Mouse (Mus musculus): ENCODE measurements at regions not wholly inside any gene's neighbourhood (a gene's known extent, or its start where the extent isn't known, plus 50 kb on each side); places are given as distances from the start of the nearest gene placed in this dataset.

- DNase-seq (ENCODE audit: low spot score in 2 of 2), result no peak
Observed at GRCm38 (mm10) chr4:95310410-95310809, 246.9 kb upstream of the Fggy start.

- DNase-seq (ENCODE audit: low spot score in 2 of 2), result no peak
Observed at GRCm38 (mm10) chr4:95317821-95318290, 239.5 kb upstream of the Fggy start.

DNA sequence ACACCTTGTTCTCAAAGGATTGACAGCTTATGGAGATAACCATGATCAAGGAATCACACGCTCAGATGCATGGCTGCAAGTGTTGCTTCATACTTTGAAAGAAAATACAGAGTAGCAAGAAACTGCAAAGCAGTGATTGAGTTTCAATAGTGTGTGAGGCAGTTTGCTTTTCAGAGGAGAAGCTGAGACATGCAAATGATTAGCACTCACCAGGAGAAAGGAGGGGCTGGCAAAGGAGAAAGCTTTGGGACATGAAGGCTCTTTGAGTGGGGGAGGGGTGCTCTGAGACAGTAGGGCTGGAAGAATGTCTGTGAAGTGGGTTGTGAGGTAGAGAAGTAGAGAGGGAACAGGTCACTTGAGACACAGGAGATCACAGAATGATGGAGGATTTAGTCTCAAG is 238.7 kb upstream of the Fggy start:
- DNase-seq (ENCODE audit: low spot score in 2 of 2), result no peak

GRCm38 (mm10) chr4:95319036-95319435 is 238.3 kb upstream of the Fggy start:
- DNase-seq (ENCODE audit: low spot score in 2 of 2), result no peak

DNA sequence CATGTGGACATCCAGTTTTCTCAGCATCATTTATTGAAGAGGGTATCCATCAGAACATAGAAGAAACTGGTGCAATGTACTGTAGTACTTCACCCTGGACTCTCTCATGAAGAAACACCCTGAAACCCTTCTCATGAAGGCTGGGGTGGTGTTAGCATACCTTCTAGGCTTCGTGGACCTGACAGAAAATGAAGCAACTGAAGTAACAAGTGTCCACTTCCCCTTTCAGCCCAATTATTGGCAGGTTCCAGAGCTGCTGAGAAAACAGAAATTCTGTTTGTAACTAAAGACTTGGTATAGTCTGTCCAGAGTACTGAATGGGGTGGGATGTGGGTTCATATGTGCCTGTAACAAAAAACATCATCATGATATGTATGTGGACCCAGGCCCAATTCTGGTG is 231.4 kb upstream of the Fggy start:
- DNase-seq (ENCODE audit: low spot score in 2 of 2), result no peak

DNA sequence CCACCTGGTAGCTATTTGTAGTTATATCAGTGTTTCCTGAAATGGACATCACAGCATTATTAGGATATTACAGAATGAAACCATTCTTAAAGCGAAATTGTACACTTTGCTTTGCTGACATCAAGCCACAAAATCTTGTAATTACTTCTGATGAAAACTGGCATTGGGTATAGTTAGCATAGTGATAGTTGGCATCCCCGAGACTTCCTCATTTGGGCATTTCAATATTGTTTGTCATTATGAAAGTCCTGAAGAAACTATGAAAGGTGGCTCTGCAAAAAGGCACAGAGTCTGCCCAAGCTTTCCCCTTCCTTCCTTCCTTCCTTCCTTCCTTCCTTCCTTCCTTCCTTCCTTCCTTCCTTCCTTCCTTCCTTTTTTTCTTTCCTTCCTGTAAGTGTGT is 217.5 kb upstream of the Fggy start:
- no peak for DNase-seq (ENCODE audit: low spot score in 2 of 2)

GRCm38 (mm10) chr4:95340926-95341325 is 216.4 kb upstream of the Fggy start:
- no peak for DNase-seq (ENCODE audit: low spot score in 2 of 2)

- DNase-seq (ENCODE audit: low spot score in 2 of 2), result no peak
Observed at GRCm38 (mm10) chr4:95346722-95347197, 210.5 kb upstream of the Fggy start.

GRCm38 (mm10) chr4:95347436-95347835 is 209.9 kb upstream of the Fggy start:
- DNase-seq (ENCODE audit: low spot score in 2 of 2), result no peak

- DNase-seq (ENCODE audit: low spot score in 2 of 2), result no peak
Observed at GRCm38 (mm10) chr4:95348405-95349123, 208.7 kb upstream of the Fggy start.

DNA sequence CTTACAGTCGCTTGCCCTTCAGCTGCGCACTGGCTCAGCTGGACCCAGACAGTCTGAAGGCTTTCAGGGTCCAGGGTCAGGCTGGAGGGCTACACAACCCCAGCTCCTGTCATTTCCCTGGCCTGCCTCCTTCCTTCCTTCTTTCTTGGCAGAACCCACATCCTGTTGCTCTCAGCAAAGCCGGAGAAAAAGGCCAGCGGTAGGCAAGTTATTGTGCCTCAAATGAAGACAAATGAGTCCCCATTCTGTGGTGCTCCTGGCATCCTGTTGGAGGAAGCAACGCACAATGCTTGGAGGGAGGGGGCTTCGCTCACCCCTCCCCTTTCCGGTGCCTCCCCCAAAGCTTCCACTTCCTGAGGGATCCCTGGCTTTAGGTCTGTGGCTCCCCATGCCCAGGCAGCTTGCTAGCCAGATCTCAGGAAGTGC is 203.4 kb upstream of the Fggy start:
- DNase-seq (ENCODE audit: low spot score in 2 of 2), result no peak

GRCm38 (mm10) chr4:95358674-95359073 is 198.6 kb upstream of the Fggy start:
- no peak for DNase-seq (ENCODE audit: low spot score in 2 of 2)

DNA sequence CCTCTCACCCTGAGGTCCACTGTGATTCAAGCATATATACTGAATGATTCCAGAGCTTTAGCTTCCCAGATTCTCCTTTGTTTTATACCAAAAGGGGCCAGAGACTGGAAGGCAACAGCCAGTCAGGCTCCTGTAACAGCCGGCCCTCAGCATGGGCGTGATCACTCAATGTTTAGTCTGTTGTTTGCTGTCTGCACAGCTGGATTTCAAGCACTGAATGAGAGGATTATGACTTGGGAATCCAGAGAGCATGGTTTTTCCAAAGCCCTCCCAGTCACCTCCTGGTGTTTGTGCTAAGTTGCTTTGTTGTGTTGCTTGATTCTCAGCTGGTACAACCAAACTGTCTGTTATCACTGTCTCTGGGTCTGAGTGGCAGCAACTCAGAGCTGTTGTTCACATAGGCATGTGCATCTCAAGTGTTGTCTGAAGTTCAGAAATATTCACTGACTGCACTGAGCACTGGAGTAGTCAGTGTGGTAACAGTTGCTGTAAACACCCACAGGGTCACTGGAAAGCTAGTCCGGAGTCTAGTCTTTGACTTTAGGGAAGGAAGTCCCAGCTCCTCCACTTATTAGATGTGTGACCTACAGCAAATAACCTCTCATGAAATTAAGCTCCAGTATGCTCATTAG is 196.9 kb upstream of the Fggy start:
- DNase-seq (ENCODE audit: low spot score in 2 of 2), result no peak

DNA sequence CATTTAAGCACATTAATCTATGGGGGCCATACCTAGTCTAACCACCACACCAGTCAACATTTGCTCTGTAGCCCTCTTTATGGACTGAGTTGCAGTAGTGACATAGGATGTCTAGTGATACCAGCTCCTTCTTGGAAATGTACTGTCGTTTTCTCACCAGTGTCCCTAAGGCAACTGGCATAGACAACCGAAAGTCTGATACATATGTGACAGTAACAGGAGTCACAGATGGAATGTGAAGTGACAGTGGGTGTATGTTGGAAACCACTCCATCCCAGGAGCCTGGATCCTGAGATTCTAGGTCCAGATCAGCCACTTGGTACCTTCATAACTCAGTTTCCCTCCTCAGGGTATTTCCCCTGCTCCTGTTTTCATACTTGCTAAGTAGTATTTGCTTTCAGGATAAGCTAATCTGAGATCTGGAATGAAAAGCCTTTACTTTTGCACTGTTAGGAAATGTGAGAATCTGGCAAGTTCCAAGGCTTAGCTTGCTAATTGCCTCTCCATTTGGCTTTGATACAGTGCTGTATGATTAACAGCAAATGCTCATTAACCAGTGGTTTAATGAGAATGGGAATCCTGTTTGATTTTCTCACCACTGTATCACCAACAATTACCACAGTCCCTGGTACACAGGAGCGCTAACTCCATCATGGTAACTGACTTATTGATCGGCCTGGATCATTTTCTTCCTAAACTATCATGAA is 192.8 kb upstream of the Fggy start:
- DNase-seq (ENCODE audit: low spot score in 2 of 2), result no peak

- no peak for DNase-seq (ENCODE audit: low spot score in 2 of 2)
Observed at GRCm38 (mm10) chr4:95376386-95376785, 180.9 kb upstream of the Fggy start.

- DNase-seq (ENCODE audit: low spot score in 2 of 2), result no peak
Observed at GRCm38 (mm10) chr4:95377222-95378134, 179.8 kb upstream of the Fggy start.

- no peak for DNase-seq (ENCODE audit: low spot score in 2 of 2)
Observed at GRCm38 (mm10) chr4:95378645-95379044, 178.7 kb upstream of the Fggy start.

DNA sequence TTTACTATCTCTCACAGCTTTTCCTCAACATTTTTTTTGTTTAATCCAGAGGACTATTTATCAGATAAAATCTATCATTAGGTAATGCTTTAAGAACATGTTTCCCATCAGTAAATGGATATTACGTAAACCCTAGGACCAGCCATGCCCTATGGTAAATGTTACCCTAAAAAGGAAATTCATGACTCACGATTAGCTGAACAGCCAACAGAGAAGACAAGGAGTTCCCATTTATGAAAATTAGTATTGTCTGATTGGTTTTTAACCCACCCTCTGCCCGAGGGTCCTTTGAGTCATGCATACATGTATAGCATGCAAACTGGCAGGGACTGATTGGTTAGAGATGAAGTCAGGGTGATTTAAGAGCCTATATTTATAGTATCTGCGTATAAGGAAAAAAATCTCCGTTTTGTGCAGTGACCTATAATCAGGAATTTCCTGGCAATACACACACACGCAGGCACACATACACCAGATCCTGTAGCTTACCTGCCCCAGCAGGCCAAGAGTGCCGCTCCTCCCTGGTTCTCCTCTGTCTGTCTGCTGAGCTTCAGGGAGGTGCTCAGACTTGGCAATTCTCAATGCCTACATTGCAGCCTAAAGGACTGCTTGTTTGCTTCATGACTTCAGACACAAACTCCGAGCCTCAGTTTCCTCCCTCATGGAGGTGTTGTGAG is 174.0 kb upstream of the Fggy start:
- DNase-seq (ENCODE audit: low spot score in 2 of 2), result no peak

DNA sequence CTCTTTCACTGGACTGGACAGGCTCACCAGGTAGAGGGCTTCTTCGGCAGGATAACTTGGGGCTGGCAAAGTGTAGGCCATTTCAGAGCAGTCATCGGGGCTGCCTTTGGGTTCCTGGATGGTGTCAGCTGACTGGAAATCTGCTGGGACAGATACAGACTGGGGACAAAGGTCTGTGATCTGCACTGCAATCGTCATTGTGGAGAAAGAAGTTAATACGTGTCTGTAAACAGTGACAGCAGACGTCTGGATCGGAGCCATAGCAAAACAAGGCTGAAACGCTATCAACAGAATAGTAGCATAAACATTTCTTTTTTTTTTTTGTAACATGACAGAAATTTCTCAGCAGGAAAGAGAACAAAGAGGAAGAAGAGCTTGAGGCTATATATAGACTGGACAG is 171.8 kb upstream of the Fggy start:
- no peak for DNase-seq (ENCODE audit: low spot score in 2 of 2)

DNA sequence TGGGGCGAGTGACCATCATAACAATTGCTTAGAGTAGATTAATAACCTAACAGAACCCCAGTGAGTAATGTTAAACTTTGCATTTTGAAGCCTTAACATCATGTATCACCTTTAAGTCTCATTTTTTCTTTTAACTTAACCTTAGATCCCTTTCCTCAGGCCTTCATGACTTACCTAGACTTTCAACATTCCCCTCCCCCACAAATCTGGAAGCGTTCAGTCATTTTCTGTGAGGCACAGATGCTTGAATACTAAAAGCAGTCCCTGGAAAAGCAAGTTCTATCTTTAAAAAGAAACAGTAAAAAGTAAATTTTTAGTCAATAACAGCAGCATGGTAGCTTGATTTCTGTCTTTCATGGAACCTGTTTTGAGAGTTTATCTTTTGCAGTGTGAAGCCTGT is 171.3 kb upstream of the Fggy start:
- DNase-seq (ENCODE audit: low spot score in 2 of 2), result no peak

GRCm38 (mm10) chr4:95388556-95388955 is 168.8 kb upstream of the Fggy start:
- DNase-seq (ENCODE audit: low spot score in 2 of 2), result no peak
